Mouse (Mus musculus) kidney, postnatal 25 days (tissue): ENCODE results near the gene Gm10300.

Experiments used
- DNase-seq, 2 experiments: peaks; one replicate each; pipeline ENCODE4 v3.0.0; 2021; ENCODE audit warnings: mixed read lengths in 2 of 2

Gene Gm10300

GRCm38 (mm10) chr4:132079555-132080275 is 5.2 kb downstream of the Gm10300 start:
- peak; percentile 86 for DNase-seq

DNA sequence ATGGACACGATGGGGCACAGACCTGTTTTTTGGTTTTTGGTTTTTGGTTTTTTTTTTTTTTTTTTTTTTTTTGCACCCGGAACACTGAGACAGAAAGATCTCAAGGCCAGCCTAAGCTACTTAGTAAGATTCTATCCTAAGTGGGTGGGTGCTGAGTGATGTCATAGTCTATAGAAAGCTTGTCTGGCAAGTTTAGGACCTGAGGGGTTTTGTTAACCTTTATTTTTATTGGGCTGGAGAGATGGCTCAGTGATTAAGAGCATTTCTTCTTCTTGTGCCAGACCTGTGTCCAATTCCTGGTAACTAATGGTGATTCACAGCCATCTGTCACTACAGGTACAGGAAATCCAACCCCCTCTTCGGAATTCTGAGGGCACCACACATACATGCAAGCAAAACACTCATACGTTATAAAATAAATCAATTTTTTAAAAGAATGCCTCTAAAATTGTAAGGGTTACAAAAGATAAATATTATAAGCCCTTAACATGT is 6.0 kb downstream of the Gm10300 start:
- DNase-seq = no peak

DNA sequence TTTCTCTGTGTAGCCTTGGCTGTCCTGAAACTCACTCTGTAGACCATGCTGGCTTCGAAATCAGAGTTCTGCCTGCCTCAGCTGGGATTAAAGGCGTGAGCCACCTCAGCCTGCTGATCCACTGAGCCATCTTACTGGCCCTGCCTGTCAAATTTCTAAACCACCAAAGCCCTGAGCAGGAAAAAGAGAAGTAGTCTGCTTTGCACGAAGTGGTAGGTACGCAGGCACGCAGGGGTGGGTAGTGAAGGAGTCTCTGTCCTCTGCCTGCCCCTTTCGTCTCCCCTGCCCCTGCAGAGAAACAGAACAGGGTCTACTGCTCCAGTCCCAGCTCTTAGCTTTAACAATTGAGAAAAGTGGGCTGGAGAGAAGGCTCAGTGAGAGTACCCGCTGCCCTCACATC is 10.6 kb downstream of the Gm10300 start:
- no peak for DNase-seq

- peak; percentile 68 to 72 for DNase-seq
Measured at GRCm38 (mm10) chr4:132088921-132089320, 14.4 kb downstream of the Gm10300 start.

GRCm38 (mm10) chr4:132093136-132093535 is 18.6 kb downstream of the Gm10300 start:
- no peak for DNase-seq

GRCm38 (mm10) chr4:132093928-132094327 is 19.4 kb downstream of the Gm10300 start:
- DNase-seq = no peak

- DNase-seq = no peak
Measured at GRCm38 (mm10) chr4:132095043-132095442, 20.5 kb downstream of the Gm10300 start.

DNA sequence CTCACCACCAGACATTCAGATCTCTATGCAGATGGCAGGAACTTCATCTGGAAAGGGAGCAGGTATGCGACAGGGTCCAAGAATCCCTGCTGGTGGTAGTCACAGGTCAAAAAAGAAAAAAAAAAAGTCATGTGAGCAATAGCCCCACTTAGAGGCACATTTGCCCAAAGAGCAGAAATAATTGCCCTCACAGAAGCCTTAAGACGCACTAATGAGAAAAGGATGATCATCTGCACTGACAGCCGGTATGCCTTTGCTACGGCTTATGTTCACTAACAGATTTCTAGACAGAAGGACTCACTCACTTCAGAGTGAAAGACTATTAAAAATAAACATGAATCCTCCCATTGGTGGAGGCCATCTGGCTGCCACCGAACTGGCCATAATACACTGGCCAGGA is 25.1 kb downstream of the Gm10300 start:
- no peak for DNase-seq

DNA sequence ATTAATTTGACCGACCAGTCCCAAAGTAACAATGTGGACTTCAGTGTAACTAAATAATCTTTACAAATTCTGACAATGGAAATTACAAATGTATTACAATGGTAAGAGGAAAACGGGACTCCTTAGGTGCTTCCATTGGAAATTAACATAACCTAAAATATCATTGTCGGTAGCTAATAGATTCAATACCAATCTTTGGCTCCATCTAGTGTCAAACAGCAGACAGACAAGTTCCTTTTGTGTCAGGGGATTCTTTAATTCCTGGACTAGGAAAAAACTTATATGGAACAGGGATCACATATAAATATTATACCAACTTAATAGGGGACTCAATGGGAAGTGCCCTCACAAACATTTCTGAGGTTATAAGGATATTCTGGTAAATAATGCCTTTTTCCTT is 26.7 kb downstream of the Gm10300 start:
- no peak for DNase-seq

- DNase-seq = no peak
Measured at GRCm38 (mm10) chr4:132108221-132108620, 33.7 kb downstream of the Gm10300 start.

DNA sequence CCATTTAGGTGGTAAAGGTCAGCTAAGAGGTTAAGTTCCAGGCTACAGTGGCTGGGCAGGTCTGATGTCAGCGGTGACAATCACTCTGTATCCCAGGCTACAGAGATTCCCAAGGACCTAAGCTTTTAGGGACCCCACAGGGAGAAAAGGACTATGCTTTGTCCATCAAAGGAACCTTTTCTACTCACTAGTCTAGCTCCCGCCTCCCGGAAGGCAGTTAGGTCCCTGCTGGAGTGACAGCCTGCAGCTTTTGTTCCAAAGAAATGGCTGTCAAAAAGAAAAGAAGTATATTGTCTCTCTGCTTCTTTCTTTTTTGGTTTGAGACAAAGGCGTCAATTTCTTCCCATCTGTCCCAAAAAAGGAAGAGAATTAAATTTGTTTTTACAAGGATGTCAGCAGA is 36.7 kb downstream of the Gm10300 start:
- no peak for DNase-seq

GRCm38 (mm10) chr4:132113411-132114095 is 39.1 kb downstream of the Gm10300 start:
- no peak for DNase-seq

DNA sequence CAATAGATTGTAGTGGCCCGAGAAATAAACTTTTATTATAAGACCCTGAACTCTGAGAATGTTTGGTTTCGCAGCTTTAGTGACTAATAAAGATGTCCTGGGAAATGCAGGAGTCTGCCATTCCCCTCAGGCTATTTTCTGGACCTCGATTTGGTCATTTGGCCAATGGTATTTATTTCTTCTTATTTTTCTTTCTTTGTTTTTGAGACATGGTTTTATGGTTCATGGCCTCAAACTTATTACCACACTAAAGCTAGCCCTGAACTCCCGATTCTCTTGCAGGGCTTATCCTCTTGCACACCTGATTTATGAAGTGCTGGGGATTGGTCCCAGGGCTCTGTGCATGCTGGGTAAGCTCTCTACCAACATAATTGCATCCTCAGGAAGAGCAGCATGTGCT is 41.8 kb downstream of the Gm10300 start:
- no peak for DNase-seq

DNA sequence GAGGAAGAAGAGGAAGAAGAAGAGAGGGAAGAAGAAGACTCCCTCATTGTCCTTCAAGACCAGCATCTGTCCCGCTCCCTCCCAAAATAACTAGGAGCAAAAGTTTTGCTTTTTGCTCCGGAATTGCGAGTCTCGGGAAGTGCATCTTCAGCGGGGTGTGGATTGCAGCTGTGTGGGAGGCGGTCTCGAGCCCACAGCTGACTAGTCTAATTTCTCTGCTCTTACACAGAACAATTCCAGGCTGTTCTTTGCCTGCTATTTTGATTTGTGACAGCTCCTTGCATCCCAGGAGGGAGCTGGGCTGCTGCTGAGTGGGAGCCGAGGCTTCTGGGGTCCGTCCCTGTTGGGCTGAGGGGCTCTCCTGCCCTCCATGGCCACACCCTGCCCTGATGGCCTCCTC is 45.1 kb downstream of the Gm10300 start:
- no peak for DNase-seq

DNA sequence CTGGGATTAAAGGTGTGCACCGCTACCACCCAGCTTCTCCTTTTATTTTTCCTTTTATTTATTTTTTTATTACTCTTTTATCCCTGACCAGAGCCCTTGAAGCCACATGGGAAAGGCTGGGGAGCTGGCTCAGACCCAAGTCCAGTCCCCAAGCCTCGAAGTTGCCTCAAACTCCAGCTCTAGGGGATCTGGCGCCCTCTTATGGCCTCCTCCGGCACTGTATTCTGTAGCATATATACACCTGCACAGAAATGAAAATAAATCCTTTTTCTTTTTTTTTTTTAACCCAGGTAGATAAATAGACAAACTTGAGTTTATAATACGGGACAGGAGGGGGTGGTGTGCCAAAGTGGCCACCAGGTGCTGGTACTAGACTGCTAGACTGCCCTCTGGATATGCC is 47.2 kb downstream of the Gm10300 start:
- peak in 1 of 2 experiments; percentile 21 for DNase-seq

GRCm38 (mm10) chr4:132123166-132123565 is 48.7 kb downstream of the Gm10300 start:
- DNase-seq = no peak
